Mouse (Mus musculus) myocyte (in vitro differentiated cells): ENCODE measurements around the gene Hsdl1. TPM values are rescaled to one million over a fixed set of nuclear protein-coding genes. Genes with fewer than 3 reads are reported as not detected.

ENCODE experiments used
- H3K27me3 ChIP-seq: one replicate; pipeline ENCODE4 v1.6.1; 2011; ENCODE audit not compliant: control insufficient read depth, insufficient read depth, insufficient read length
- H3K36me3 ChIP-seq: one replicate; pipeline ENCODE4 v1.6.1; 2011; ENCODE audit not compliant: control insufficient read depth, insufficient read depth
- H3K4me2 ChIP-seq: one replicate; pipeline ENCODE4 v1.6.1; 2011; ENCODE audit warnings: low read depth, control low read depth
- H3K4me3 ChIP-seq: one replicate; pipeline ENCODE4 v1.5.1; 2011; ENCODE audit warnings: mild to moderate bottlenecking, control low read depth, moderate library complexity
- H3K79me2 ChIP-seq: one replicate; pipeline ENCODE4 v1.6.1; 2011; ENCODE audit not compliant: control insufficient read depth, insufficient read depth
- H3ac ChIP-seq: one replicate; pipeline ENCODE4 v1.6.1; 2011; ENCODE audit not compliant: control insufficient read depth, insufficient read length
- CEBPB ChIP-seq: IDR thresholded peaks from 2 replicates; pipeline ENCODE4 v1.6.1; 2011; ENCODE audit warnings: mild to moderate bottlenecking, moderate library complexity; ENCODE audit not compliant: poor library complexity, insufficient read depth, severe bottlenecking
- E2F4 ChIP-seq: IDR thresholded peaks from one replicate; pipeline ENCODE4 v1.6.1; 2011; ENCODE audit warnings: mild to moderate bottlenecking, control low read depth, moderate library complexity; ENCODE audit not compliant: insufficient read depth
- MAX ChIP-seq: IDR thresholded peaks from one replicate; pipeline ENCODE4 v1.6.1; 2011; ENCODE audit warnings: low read depth, mild to moderate bottlenecking, control low read depth
- MYOD1 ChIP-seq, 3 experiments: IDR thresholded peaks; one replicate each; pipeline ENCODE4 v1.6.1; 2011; ENCODE audit warnings: control low read depth in 2 of 3, low read depth in 2 of 3, mild to moderate bottlenecking in 2 of 3, moderate library complexity in 1 of 3; ENCODE audit not compliant: insufficient read length in 2 of 3, control insufficient read depth in 1 of 3
- MYOG ChIP-seq, 3 experiments: IDR thresholded peaks; one replicate each; pipeline ENCODE4 v1.6.1; 2011; ENCODE audit warnings: control low read depth in 2 of 3, low read depth in 2 of 3, mild to moderate bottlenecking in 2 of 3; ENCODE audit not compliant: insufficient read length in 2 of 3, control insufficient read depth in 1 of 3, insufficient read depth in 1 of 3
- POLR2A ChIP-seq: IDR thresholded peaks from one replicate; pipeline ENCODE4 v1.6.1; 2011; ENCODE audit warnings: low read depth, mild to moderate bottlenecking, control low read depth, moderate library complexity; ENCODE audit not compliant: insufficient read length
- POLR2AphosphoS2 ChIP-seq: IDR thresholded peaks from one replicate; pipeline ENCODE4 v1.6.1; 2011; ENCODE audit warnings: low read depth, control low read depth; ENCODE audit not compliant: insufficient read length
- REST ChIP-seq: IDR thresholded peaks from one replicate; pipeline ENCODE4 v1.6.1; 2011; ENCODE audit warnings: mild to moderate bottlenecking, control low read depth, moderate library complexity; ENCODE audit not compliant: insufficient read depth, insufficient read length
- SRF ChIP-seq: IDR thresholded peaks from one replicate; pipeline ENCODE4 v1.6.1; 2011; ENCODE audit warnings: low read depth; ENCODE audit not compliant: control insufficient read depth, insufficient read length
- TCF12 ChIP-seq: IDR thresholded peaks from one replicate; pipeline ENCODE4 v1.6.1; 2011; ENCODE audit warnings: mild to moderate bottlenecking, control low read depth; ENCODE audit not compliant: poor library complexity, insufficient read depth, severe bottlenecking
- TCF3 ChIP-seq: IDR thresholded peaks from one replicate; pipeline ENCODE4 v1.6.1; 2011; ENCODE audit warnings: low read depth, control low read depth; ENCODE audit not compliant: insufficient read length
- USF1 ChIP-seq: IDR thresholded peaks from one replicate; pipeline ENCODE4 v1.6.1; 2011; ENCODE audit warnings: low read depth, mild to moderate bottlenecking, control low read depth, moderate library complexity
- polyA plus RNA-seq: library from polyadenylated mRNA; unstranded; fragments of >200 nt; fragmentation: generic; extraction: Trizol; gene quantifications from one replicate; pipeline ENCODE4 v1.2.1, GENCODE M21; 2012; ENCODE audit warnings: missing spikeins

Hsdl1 gene
- polyA plus RNA-seq, 1 experiment: 9.5 TPM

- H3K36me3 ChIP-seq: no peaks in the 10 kb centered on the region
- H3K4me3 ChIP-seq: no peak overlapping the region
- no peaks in the 10 kb centered on the region for H3K27me3 ChIP-seq
- H3K79me2 ChIP-seq: peaks cover 73% of the 10 kb centered on the region
- TF ChIP-seq MAX: no peak
- TF ChIP-seq SRF: no peak
- TF ChIP-seq USF1: no peak
- TF ChIP-seq CEBPB: no peak
- no peak for TF ChIP-seq E2F4
- no peak overlapping the region for H3ac ChIP-seq
- H3K4me2 ChIP-seq: no peak overlapping the region
Observed at GRCm38 (mm10) chr8:119555861-119556260, 19.1 kb downstream of the Hsdl1 start.

- H3ac ChIP-seq: no peak overlapping the region
- H3K79me2 ChIP-seq: peaks cover 100% of the 10 kb centered on the region
- H3K4me2 ChIP-seq: no peak overlapping the region
- no peak overlapping the region for H3K4me3 ChIP-seq
- TF ChIP-seq POLR2A (no peak), MYOD1 (IDR thresholded peaks at IDR 0.05; ENCODE audit: control insufficient read depth in 1 of 3, insufficient read length in 2 of 3, low read depth in 2 of 3) (no peak), REST (no peak), TCF3 (no peak), TCF12 (no peak), MYOG (IDR thresholded peaks at IDR 0.05; ENCODE audit: control insufficient read depth in 1 of 3, insufficient read depth in 1 of 3, insufficient read length in 2 of 3, low read depth in 2 of 3) (no peak), CEBPB (no peak), POLR2AphosphoS2 (no peak), USF1 (no peak), E2F4 (no peak), MAX (no peak), SRF (no peak)
- no peaks in the 10 kb centered on the region for H3K36me3 ChIP-seq
- H3K27me3 ChIP-seq: no peaks in the 10 kb centered on the region
Observed at GRCm38 (mm10) chr8:119552967-119553366, 22.0 kb downstream of the Hsdl1 start.

- H3K79me2 ChIP-seq: peaks cover 65% of the 10 kb centered on the region
- H3K4me3 ChIP-seq: no peak overlapping the region
- peak overlapping the region; percentile 15 for H3K4me2 ChIP-seq
- no peaks in the 10 kb centered on the region for H3K27me3 ChIP-seq
- TF ChIP-seq POLR2AphosphoS2: no peak
- TF ChIP-seq CEBPB: no peak
- TF ChIP-seq REST: no peak
- TF ChIP-seq POLR2A: no peak
- TF ChIP-seq MYOD1 (IDR thresholded peaks at IDR 0.05; ENCODE audit: control insufficient read depth in 1 of 3, insufficient read length in 2 of 3, low read depth in 2 of 3): no peak
- TF ChIP-seq MAX: no peak
- TF ChIP-seq TCF12: no peak
- no peak for TF ChIP-seq TCF3
- TF ChIP-seq USF1: no peak
- TF ChIP-seq E2F4: no peak
- no peak for TF ChIP-seq SRF
- TF ChIP-seq MYOG (IDR thresholded peaks at IDR 0.05; ENCODE audit: control insufficient read depth in 1 of 3, insufficient read depth in 1 of 3, insufficient read length in 2 of 3, low read depth in 2 of 3): no peak
- H3K36me3 ChIP-seq: peaks cover 6% of the 10 kb centered on the region
- H3ac ChIP-seq: no peak overlapping the region
Observed at GRCm38 (mm10) chr8:119548560-119549113, 26.3 kb downstream of the Hsdl1 start.

GRCm38 (mm10) chr8:119547019-119547691 is 27.8 kb downstream of the Hsdl1 start:
- Histone ChIP-seq H3K36me3 (peaks cover 16% of the 10 kb centered on the region), H3K4me2 (no peak overlapping the region), H3K27me3 (no peaks in the 10 kb centered on the region), H3ac (no peak overlapping the region), H3K4me3 (no peak overlapping the region), H3K79me2 (peaks cover 50% of the 10 kb centered on the region)
- TF ChIP-seq POLR2AphosphoS2: no peak
- TF ChIP-seq MYOD1 (IDR thresholded peaks at IDR 0.05; ENCODE audit: control insufficient read depth in 1 of 3, insufficient read length in 2 of 3, low read depth in 2 of 3): no peak
- no peak for TF ChIP-seq CEBPB
- TF ChIP-seq USF1: no peak
- no peak for TF ChIP-seq REST

- Histone ChIP-seq H3ac (no peak overlapping the region), H3K27me3 (no peaks in the 10 kb centered on the region), H3K36me3 (peaks cover 24% of the 10 kb centered on the region), H3K4me3 (no peak overlapping the region), H3K4me2 (no peak overlapping the region), H3K79me2 (peaks cover 37% of the 10 kb centered on the region)
- TF ChIP-seq USF1 (no peak), TCF12 (no peak), MYOG (IDR thresholded peaks at IDR 0.05; ENCODE audit: control insufficient read depth in 1 of 3, insufficient read depth in 1 of 3, insufficient read length in 2 of 3, low read depth in 2 of 3) (no peak), MAX (no peak), POLR2A (no peak), REST (no peak), POLR2AphosphoS2 (no peak), TCF3 (no peak), CEBPB (no peak), E2F4 (no peak), SRF (no peak), MYOD1 (IDR thresholded peaks at IDR 0.05; ENCODE audit: control insufficient read depth in 1 of 3, insufficient read length in 2 of 3, low read depth in 2 of 3) (no peak)
Observed at GRCm38 (mm10) chr8:119545791-119546190, 29.2 kb downstream of the Hsdl1 start.
